Mouse (Mus musculus) erythroblast, embryonic 14.5 days (primary cell): Measurements from ENCODE around the gene Klhl8.

Experiments
- GATA1 ChIP-seq: IDR thresholded peaks from 2 replicates; pipeline ENCODE4 v1.6.1; 2012; ENCODE audit warnings: low read length, inconsistent platforms, mixed read lengths
- TAL1 ChIP-seq: IDR thresholded peaks from 3 replicates; pipeline ENCODE4 v1.6.1; 2012; ENCODE audit warnings: low read length, inconsistent platforms, mixed read lengths

DNA sequence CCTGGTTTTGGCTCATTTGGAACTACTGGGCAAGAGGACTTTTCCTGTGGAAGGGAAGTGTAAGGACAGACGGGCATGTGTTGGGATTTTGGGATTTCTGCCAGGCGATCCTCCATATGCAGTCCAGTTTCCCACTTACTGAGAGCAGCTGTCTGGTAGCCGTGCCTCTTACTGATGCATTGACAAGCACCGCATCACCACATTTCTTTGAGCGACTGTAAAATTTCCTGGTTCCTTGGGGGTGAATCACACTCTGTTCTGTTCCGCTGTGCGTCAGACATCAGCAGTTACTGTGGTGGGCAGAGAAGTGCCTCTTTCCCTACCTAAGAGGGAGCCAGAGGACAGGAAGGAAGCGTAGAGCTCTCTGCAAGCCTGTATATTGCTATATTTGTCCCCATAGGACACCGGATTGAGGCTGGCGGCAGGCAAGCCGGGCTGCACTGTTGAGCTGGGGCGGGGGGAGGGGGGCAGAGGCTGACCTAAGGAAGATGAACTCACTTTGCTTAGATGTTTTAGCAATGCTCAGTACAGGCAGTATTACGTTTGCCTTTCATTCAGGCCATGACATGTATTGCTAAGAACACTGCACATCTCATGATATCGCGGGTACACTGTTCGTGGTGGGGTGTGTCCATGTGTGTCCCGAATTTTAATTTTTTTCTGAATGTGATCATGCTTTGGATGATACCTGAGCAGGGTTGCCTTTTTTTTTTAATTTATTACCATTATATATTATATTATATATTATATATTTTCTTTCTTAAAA, 56.8 kb downstream of the Klhl8 start:
- TF ChIP-seq GATA1 (no peak), TAL1 (no peak)
